Mouse (Mus musculus) layer of hippocampus, adult 6 months (tissue): ENCODE data around the gene Phlda3. TPM values are rescaled to one million over a fixed set of nuclear protein-coding genes. Genes with fewer than 3 reads are reported as not detected.

Source experiments
- long read RNA-seq, 2 experiments: library from polyadenylated mRNA; unstranded; transcript quantifications; one replicate each; pipeline ENCODE4 v2.0.0; 2019 to 2020
- polyA plus RNA-seq: library from polyadenylated mRNA; unstranded; fragments of <200 nt; fragmentation: Nextera tagmentation; gene quantifications from 2 replicates; pipeline ENCODE4 v1.2.3, GENCODE M21; 2021

Gene Phlda3
- 24.6 and 29.6 TPM in 2 replicates for polyA plus RNA-seq
- long read RNA-seq, experiment 1, transcript Phlda3-201 (2 exons, 1,435 nt): major isoform, 70 of 71 reads
- long read RNA-seq, experiment 1, partial matches to known transcripts: 1 of 71 reads
- long read RNA-seq, experiment 1, other reads (novel, unspliced or antisense): 0 of 71 reads
- long read RNA-seq, experiment 2, transcript Phlda3-201 (2 exons, 1,435 nt): major isoform, 241 of 241 reads
- long read RNA-seq, experiment 2, partial matches to known transcripts: 0 of 241 reads
- long read RNA-seq, experiment 2, other reads (novel, unspliced or antisense): 0 of 241 reads

GRCm38 (mm10) chr1:135765645-135766591 lies at the start of gene Phlda3:
Phlda3 (plus strand) TSS chr1:135766119.

DNA sequence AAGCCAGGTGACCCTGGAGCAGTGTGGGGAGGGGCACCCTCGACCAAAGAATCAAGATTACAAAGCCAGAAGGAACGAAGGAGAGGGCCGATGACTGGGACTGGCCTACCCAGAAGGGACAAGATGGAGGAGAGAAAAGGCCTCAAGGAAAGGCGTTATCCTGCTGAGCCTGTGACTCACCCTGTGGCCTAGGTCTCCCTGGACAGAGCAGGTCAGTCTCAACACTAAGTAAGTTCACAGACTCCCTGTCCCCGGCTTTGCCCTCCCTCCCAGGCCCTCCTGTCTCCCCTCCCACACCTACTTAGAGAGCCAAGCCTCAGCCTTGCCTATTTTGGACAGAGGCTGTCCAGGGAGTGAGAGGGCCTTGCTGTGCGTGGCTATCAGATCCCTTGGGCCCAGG lies 45.9 kb upstream of the Phlda3 start, which contains the start of gene Csrp1:
Csrp1 (plus strand) TSS at position 79 of the 400 bp plus-strand sequence.

GRCm38 (mm10) chr1:135778780-135779535 lies 13.0 kb downstream of the Phlda3 start, which contains the start of gene Tnni1:
Tnni1 (plus strand) TSS chr1:135779434.

GRCm38 (mm10) chr1:135818481-135819086 lies 52.7 kb downstream of the Phlda3 start, which contains the start of gene Lad1:
Lad1 (plus strand) TSS chr1:135818598.

Other genes starting within 250 kb of the Phlda3 start
- 10.1 and 11.2 TPM in 2 replicates for gene Nav1, start 158.8 kb upstream of the Phlda3 start, polyA plus RNA-seq
- 96.6 and 129 TPM in 2 replicates for gene Csrp1, start 46.1 kb upstream of the Phlda3 start, polyA plus RNA-seq
- gene Tnni1, start 13.3 kb downstream of the Phlda3 start, polyA plus RNA-seq: 8.6 and 8.7 TPM in 2 replicates
- 0.75 and 1.8 TPM in 2 replicates for gene Lad1, start 52.5 kb downstream of the Phlda3 start, polyA plus RNA-seq
- 1.8 and 2.4 TPM in 2 replicates for gene Tnnt2, start 70.2 kb downstream of the Phlda3 start, polyA plus RNA-seq
- gene Pkp1, start 153.1 kb downstream of the Phlda3 start, polyA plus RNA-seq: not detected in 2 replicates
- gene Igfn1, start 240.2 kb downstream of the Phlda3 start, polyA plus RNA-seq: 0.36 and 0.87 TPM in 2 replicates
- gene Tmem9, start 242.0 kb downstream of the Phlda3 start, polyA plus RNA-seq: 103 and 105 TPM in 2 replicates